Mouse (Mus musculus) erythroblast, embryonic 14.5 days (primary cell): ENCODE measurements at regions not wholly inside any gene's neighbourhood (a gene's known extent, or its start where the extent isn't known, plus 50 kb on each side); places are given as distances from the start of the nearest gene placed in this dataset.

Experiments
- GATA1 ChIP-seq: IDR thresholded peaks from 2 replicates; pipeline ENCODE4 v1.6.1; 2012; ENCODE audit warnings: low read length, inconsistent platforms, mixed read lengths
- TAL1 ChIP-seq: IDR thresholded peaks from 3 replicates; pipeline ENCODE4 v1.6.1; 2012; ENCODE audit warnings: low read length, inconsistent platforms, mixed read lengths

- TF ChIP-seq GATA1 (no peak), TAL1 (no peak)
These were observed 144.0 kb upstream of the Srrm4 start for GRCm38 (mm10) chr5:116735622-116736021.
